Mouse (Mus musculus): ENCODE results near the gene Gabra6.

DNA sequence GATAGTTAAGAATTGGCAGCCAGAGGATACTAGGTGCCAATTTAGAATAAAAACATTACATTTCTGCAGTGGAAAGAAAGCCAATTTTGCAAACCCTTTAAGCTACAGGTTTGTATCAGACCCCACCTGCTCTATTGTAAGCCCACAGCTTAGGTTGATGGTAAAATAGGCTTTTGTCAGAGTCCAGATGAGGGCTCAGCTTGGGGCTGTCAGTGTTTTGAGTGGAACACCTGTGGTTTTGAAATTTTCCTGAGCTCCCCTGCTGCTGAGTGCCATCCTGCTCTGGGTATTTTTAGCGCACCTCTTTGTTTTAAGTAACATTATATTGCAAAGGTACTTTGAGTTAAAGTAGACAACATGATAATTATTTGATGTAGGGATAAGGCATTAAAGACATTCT, 10.0 kb downstream of the Gabra6 start:
- TF ChIP-seq POLR2A (IDR thresholded peaks at IDR 0.05; ENCODE audit: control insufficient read depth, extremely low read depth, insufficient read depth, low read length, poor library complexity) = no peak
- no peak for TF ChIP-seq CTCF (IDR thresholded peaks at IDR 0.05; ENCODE audit: borderline replicate concordance, control insufficient read depth, extremely low read depth, insufficient read depth, low read length, poor library complexity)
